Mouse (Mus musculus): ENCODE measurements around the gene Hist1h4m.

GRCm38 (mm10) chr13:21852215-21852945 lies 40.8 kb downstream of the Hist1h4m start:
- TF ChIP-seq CTCF (IDR thresholded peaks at IDR 0.05; ENCODE audit: insufficient read depth, low read depth, low read length) = no peak
- TF ChIP-seq POLR2A (IDR thresholded peaks at IDR 0.05; ENCODE audit: insufficient read depth, low read depth, low read length) = no peak

Data from olfactory bulb, adult 2 months (tissue).